Mouse (Mus musculus) stomach, embryonic 15.5 days (tissue): ENCODE data around the gene Cep131. TPM values are rescaled to one million over a fixed set of nuclear protein-coding genes. Genes with fewer than 3 reads are reported as not detected.

Source experiments
- ATAC-seq: fragments of 200-750 bp; cut with Nextera tagmentation; 2 replicates; pipeline ENCODE4 v1.8.0; 2017; ENCODE audit warnings: low read depth, moderate number of reproducible peaks, moderate TSS enrichment; ENCODE audit not compliant: insufficient read depth, low FRiP score
- H3K27ac ChIP-seq: fragments of 300-500 bp; sonication (generic); 2 replicates; pipeline ENCODE4 v1.5.1; 2015; ENCODE audit warnings: mild to moderate bottlenecking, inconsistent platforms
- H3K27me3 ChIP-seq: fragments of 300-500 bp; sonication (generic); replicated peaks from 2 replicates; pipeline ENCODE4 v1.6.1; 2015; ENCODE audit warnings: inconsistent platforms
- H3K36me3 ChIP-seq: fragments of 300-500 bp; sonication (generic); 2 replicates; pipeline ENCODE4 v1.6.1; 2015; ENCODE audit warnings: inconsistent platforms
- H3K4me1 ChIP-seq: fragments of 300-500 bp; sonication (generic); 2 replicates; pipeline ENCODE4 v1.6.1; 2015; ENCODE audit warnings: inconsistent platforms
- H3K4me2 ChIP-seq: fragments of 300-500 bp; sonication (generic); 2 replicates; pipeline ENCODE4 v1.6.1; 2015; ENCODE audit warnings: mild to moderate bottlenecking, inconsistent platforms
- H3K4me3 ChIP-seq: fragments of 300-500 bp; sonication (generic); replicated peaks from 2 replicates; pipeline ENCODE4 v1.5.1; 2015; ENCODE audit warnings: inconsistent platforms
- H3K9ac ChIP-seq: fragments of 300-500 bp; sonication (generic); 2 replicates; pipeline ENCODE4 v1.6.1; 2015; ENCODE audit warnings: inconsistent platforms
- H3K9me3 ChIP-seq: fragments of 300-500 bp; sonication (generic); 2 replicates; pipeline ENCODE4 v1.6.1; 2016; ENCODE audit warnings: inconsistent platforms
- WGBS: fragments of 180-500 bp; shearing (Covaris S2); methylation state at CpG from one replicate; pipeline ENCODE4 v1.1.7; 2015; 5-methylcytosine and 5-hydroxymethylcytosine counted together
- polyA plus RNA-seq: library from polyadenylated mRNA; unstranded; fragments of >200 nt; fragmentation: Nextera tagmentation; extraction: Ambion mirVana; gene quantifications from 2 replicates; pipeline ENCODE4 v1.2.1, GENCODE M21; 2015

The Cep131 gene
- polyA plus RNA-seq, 1 experiment from 2014 or later = 25.1 TPM

- 77% methylated on average over 23 of the region's 23 CpGs for WGBS
- ATAC-seq = peak; percentile 15; the same call in 1 of the 2 replicates
- H3K27me3 ChIP-seq = no peaks in the 10 kb centered on the region
- H3K4me3 ChIP-seq = no peak overlapping the region
- H3K9me3 ChIP-seq = no peaks in the 10 kb centered on the region
- peaks cover 7% of the 10 kb centered on the region for H3K4me1 ChIP-seq
- peak overlapping the region; percentile 54; the same call in 1 of the 2 replicates for H3K27ac ChIP-seq
- H3K9ac ChIP-seq = no peak overlapping the region
- peaks cover 41% of the 10 kb centered on the region for H3K36me3 ChIP-seq
- H3K4me2 ChIP-seq = no peak overlapping the region
Measured at GRCm38 (mm10) chr11:120092817-120093591, 6.4 kb upstream of the Cep131 start.

- peaks cover 10% of the 10 kb centered on the region for H3K4me1 ChIP-seq
- no peak overlapping the region for H3K4me2 ChIP-seq
- peaks cover 36% of the 10 kb centered on the region for H3K36me3 ChIP-seq
- WGBS = 88% methylated on average over 4 of the region's 4 CpGs
- no peaks in the 10 kb centered on the region for H3K27me3 ChIP-seq
- H3K9me3 ChIP-seq = no peaks in the 10 kb centered on the region
- no peak overlapping the region for H3K4me3 ChIP-seq
- no peak for ATAC-seq
- H3K9ac ChIP-seq = no peak overlapping the region
- H3K27ac ChIP-seq = no peak overlapping the region
Measured at GRCm38 (mm10) chr11:120090661-120091060, 4.0 kb upstream of the Cep131 start.

GRCm38 (mm10) chr11:120085891-120086627 lies 568 bp downstream of the Cep131 start:
- peak overlapping the region; percentile 77; the same call in 1 of the 2 replicates for H3K27ac ChIP-seq
- H3K36me3 ChIP-seq = peaks cover 15% of the 10 kb centered on the region; the same call in 1 of the 2 replicates
- H3K4me1 ChIP-seq = peaks cover 18% of the 10 kb centered on the region
- peak overlapping the region; percentile 92 for H3K4me2 ChIP-seq
- WGBS = under 1% methylated on average over 25 of the region's 25 CpGs
- no peaks in the 10 kb centered on the region for H3K9me3 ChIP-seq
- peak overlapping the region; percentile 95 for H3K9ac ChIP-seq
- peak; percentile 25 for ATAC-seq
- no peaks in the 10 kb centered on the region for H3K27me3 ChIP-seq
- peak overlapping the region; percentile 97 for H3K4me3 ChIP-seq

- Histone ChIP-seq H3K27ac (no peak overlapping the region), H3K4me2 (no peak overlapping the region), H3K27me3 (no peaks in the 10 kb centered on the region), H3K4me1 (peaks cover 8% of the 10 kb centered on the region), H3K9me3 (no peaks in the 10 kb centered on the region), H3K36me3 (peaks cover 23% of the 10 kb centered on the region), H3K4me3 (no peak overlapping the region), H3K9ac (no peak overlapping the region)
- WGBS = 81% methylated on average over 6 of the region's 6 CpGs
- ATAC-seq = no peak
Measured at GRCm38 (mm10) chr11:120080282-120080681, 6.3 kb downstream of the Cep131 start.

DNA sequence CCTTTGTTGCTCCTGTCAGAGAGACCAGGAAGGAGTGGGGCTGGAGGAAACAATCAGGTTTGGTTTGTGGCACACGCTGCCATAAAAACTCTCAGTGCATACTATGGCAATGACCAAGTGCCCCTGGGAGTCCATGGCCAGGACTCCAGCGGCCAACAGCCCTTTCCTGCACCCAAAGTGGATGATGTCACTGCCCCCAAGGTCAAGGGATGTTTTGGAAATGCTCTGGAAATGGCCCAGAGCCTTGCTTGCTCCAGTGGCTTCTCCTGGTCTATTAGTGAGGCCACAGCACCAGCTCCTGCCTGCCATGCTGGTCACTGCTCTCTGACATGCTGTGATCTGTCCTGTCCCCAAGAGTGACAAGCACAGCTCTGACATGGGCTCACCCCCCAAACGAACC lies 10.4 kb downstream of the Cep131 start:
- 73% methylated on average over 3 of the region's 3 CpGs for WGBS
- Histone ChIP-seq H3K4me2 (no peak overlapping the region), H3K9me3 (no peaks in the 10 kb centered on the region), H3K27me3 (no peaks in the 10 kb centered on the region), H3K4me3 (no peak overlapping the region), H3K4me1 (peaks cover 4% of the 10 kb centered on the region; the same call in 1 of the 2 replicates), H3K36me3 (peaks cover 31% of the 10 kb centered on the region), H3K27ac (no peak overlapping the region), H3K9ac (no peak overlapping the region)
- no peak for ATAC-seq

- WGBS = 90% methylated on average over 9 of the region's 9 CpGs
- no peak for ATAC-seq
Measured at GRCm38 (mm10) chr11:120072986-120073647, 13.5 kb downstream of the Cep131 start.

DNA sequence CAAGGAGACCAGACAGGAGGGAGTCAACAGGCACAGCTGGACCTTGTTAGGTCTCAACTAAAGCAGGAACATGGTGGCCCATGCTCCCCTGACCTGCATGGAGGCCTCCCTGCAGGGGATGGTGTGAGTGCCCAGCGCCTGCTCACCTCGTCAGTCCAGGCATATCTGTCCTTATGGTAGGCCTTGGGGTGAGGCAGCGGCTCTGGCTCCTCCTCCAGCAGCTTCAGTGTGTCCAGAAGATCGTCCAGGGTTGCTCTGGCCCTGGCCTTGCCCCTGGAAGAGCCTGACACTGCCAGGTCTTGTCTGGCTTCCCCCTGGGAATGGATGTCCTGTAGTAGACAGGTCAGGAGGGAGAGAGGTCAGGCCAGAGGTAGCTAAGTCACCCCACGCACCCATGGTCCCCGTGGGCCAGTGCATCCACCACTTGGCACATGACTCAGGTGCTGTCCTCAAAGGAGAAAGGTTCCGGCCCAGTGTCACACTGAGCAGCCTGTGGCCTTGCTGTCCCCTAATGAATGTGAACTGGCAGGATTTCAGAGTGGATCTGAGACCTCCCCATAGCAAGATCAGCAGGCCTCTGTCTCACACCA lies 14.8 kb downstream of the Cep131 start:
- Histone ChIP-seq H3K36me3 (peaks cover 43% of the 10 kb centered on the region), H3K27me3 (no peaks in the 10 kb centered on the region), H3K4me1 (peaks cover 8% of the 10 kb centered on the region; the same call in 1 of the 2 replicates), H3K27ac (no peak overlapping the region), H3K4me3 (no peak overlapping the region), H3K9me3 (no peaks in the 10 kb centered on the region), H3K9ac (no peak overlapping the region), H3K4me2 (no peak overlapping the region)
- WGBS = 87% methylated on average over 7 of the region's 7 CpGs
- ATAC-seq = no peak

More at GRCm38 (mm10) chr11:120072986-120073647, 13.5 kb downstream of the Cep131 start:
- H3K9ac ChIP-seq = no peak overlapping the region
- H3K4me3 ChIP-seq = no peak overlapping the region
- no peaks in the 10 kb centered on the region for H3K9me3 ChIP-seq
- peaks cover 42% of the 10 kb centered on the region for H3K36me3 ChIP-seq
- peaks cover 8% of the 10 kb centered on the region; the same call in 1 of the 2 replicates for H3K4me1 ChIP-seq
- H3K27me3 ChIP-seq = no peaks in the 10 kb centered on the region
- no peak overlapping the region for H3K27ac ChIP-seq
- no peak overlapping the region for H3K4me2 ChIP-seq

DNA sequence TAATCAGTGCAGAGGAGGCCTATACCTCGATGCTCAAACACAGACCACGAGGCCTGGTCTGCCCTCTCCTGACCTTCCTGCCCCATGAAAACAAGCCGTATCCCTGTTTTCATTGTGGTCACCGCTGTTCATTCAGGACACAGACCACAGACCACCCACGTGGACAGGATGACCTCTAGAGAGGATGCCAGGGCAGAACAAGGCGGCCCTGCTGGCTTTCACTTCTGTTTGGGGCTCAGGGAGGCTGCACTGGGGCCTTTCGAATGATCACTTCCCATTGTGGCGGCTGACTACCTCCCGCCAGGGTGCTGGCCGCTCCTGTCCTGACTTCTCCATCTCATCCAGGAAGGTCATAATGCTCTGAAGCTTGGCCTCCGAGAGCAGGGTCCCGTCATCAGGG lies 15.6 kb downstream of the Cep131 start:
- no peaks in the 10 kb centered on the region for H3K27me3 ChIP-seq
- no peak overlapping the region for H3K4me3 ChIP-seq
- 0 out of 2 replicates have a peak overlapping the region, but pooled peaks have one; percentile 0 for H3K9ac ChIP-seq
- no peak overlapping the region for H3K27ac ChIP-seq
- WGBS = 60% methylated on average over 12 of the region's 12 CpGs
- peaks cover 8% of the 10 kb centered on the region; the same call in 1 of the 2 replicates for H3K4me1 ChIP-seq
- ATAC-seq = no peak
- H3K36me3 ChIP-seq = peaks cover 41% of the 10 kb centered on the region
- H3K9me3 ChIP-seq = no peaks in the 10 kb centered on the region
- no peak overlapping the region for H3K4me2 ChIP-seq

GRCm38 (mm10) chr11:120070286-120070930 lies 16.2 kb downstream of the Cep131 start:
- no peak overlapping the region for H3K4me3 ChIP-seq

GRCm38 (mm10) chr11:120069261-120069660 lies 17.4 kb downstream of the Cep131 start:
- peaks cover 35% of the 10 kb centered on the region for H3K36me3 ChIP-seq
- ATAC-seq = no peak
- H3K4me3 ChIP-seq = no peak overlapping the region
- no peaks in the 10 kb centered on the region for H3K9me3 ChIP-seq
- 0 out of 2 replicates have a peak, but pooled peaks cover 5% of the 10 kb centered on the region for H3K4me1 ChIP-seq
- 24% methylated on average over 11 of the region's 11 CpGs for WGBS
- no peak overlapping the region for H3K27ac ChIP-seq
- H3K4me2 ChIP-seq = no peak overlapping the region
- no peak overlapping the region for H3K9ac ChIP-seq
- no peaks in the 10 kb centered on the region for H3K27me3 ChIP-seq

More at GRCm38 (mm10) chr11:120070286-120070930, 16.2 kb downstream of the Cep131 start:
- peaks cover 35% of the 10 kb centered on the region for H3K36me3 ChIP-seq
- 0 out of 2 replicates have a peak overlapping the region, but pooled peaks have one; percentile 0 for H3K9ac ChIP-seq
- no peak overlapping the region for H3K27ac ChIP-seq
- WGBS = 89% methylated on average over 27 of the region's 27 CpGs
- no peak overlapping the region for H3K4me2 ChIP-seq
- no peaks in the 10 kb centered on the region for H3K27me3 ChIP-seq
- H3K4me1 ChIP-seq = peaks cover 6% of the 10 kb centered on the region; the same call in 1 of the 2 replicates
- no peaks in the 10 kb centered on the region for H3K9me3 ChIP-seq
- no peak for ATAC-seq

DNA sequence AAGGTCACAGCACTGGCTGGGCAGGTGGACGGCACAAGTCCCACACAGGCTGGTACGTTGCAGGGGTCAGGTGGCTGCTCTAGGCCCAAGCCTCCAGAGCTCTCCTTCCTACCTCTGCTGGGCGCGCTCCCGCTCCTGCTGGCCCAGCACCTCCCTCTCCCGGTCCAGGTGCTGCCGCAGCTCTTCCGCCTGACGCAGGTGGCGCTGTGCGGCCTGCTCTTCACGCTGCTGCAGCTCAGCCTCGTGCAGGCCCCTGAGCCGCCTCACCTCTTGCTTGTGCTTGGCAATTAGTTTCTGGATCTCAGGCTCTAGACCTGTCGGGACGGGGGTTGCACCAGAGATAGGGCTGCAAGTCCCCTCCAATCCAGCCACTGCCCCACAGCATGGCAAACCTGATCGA lies 18.8 kb downstream of the Cep131 start:
- no peaks in the 10 kb centered on the region for H3K27me3 ChIP-seq
- 0 out of 2 replicates have a peak, but pooled peaks cover 5% of the 10 kb centered on the region for H3K4me1 ChIP-seq
- WGBS = 64% methylated on average over 17 of the region's 17 CpGs
- H3K4me3 ChIP-seq = no peak overlapping the region
- no peaks in the 10 kb centered on the region for H3K9me3 ChIP-seq
- H3K36me3 ChIP-seq = peaks cover 35% of the 10 kb centered on the region
- H3K27ac ChIP-seq = no peak overlapping the region
- H3K4me2 ChIP-seq = no peak overlapping the region
- no peak; the same call in 1 of the 2 replicates for ATAC-seq
- no peak overlapping the region for H3K9ac ChIP-seq
